Mouse (Mus musculus): ENCODE measurements around the gene Zscan26. TPM values are rescaled to one million over a fixed set of nuclear protein-coding genes. Genes with fewer than 3 reads are reported as not detected.

Gene Zscan26
- 38.9 and 40.7 TPM in 2 replicates for polyA plus RNA-seq (2012; rRNA removed)

GRCm38 (mm10) chr13:21453449-21453848 lies at the start of gene Zscan26:
Gene Zscan26 (minus strand): TSS chr13:21453730.

GRCm38 (mm10) chr13:21501182-21501581 lies 47.7 kb upstream of the Zscan26 start, which contains the start of gene Gm11273:
Gene Gm11273 (minus strand): TSS chr13:21501418.

GRCm38 (mm10) chr13:21495080-21495479 lies 41.5 kb upstream of the Zscan26 start, which contains the start of gene AK157302:
Gene AK157302 (plus strand): TSS chr13:21495223.

GRCm38 (mm10) chr13:21478759-21479670 lies 25.5 kb upstream of the Zscan26 start, which contains the start of the genes Zkscan4 and Gm10065:
Gene Zkscan4 (plus strand): TSS chr13:21478907.
Gene Gm10065 (minus strand): TSS chr13:21479441.

GRCm38 (mm10) chr13:21468061-21469019 lies 14.8 kb upstream of the Zscan26 start, which contains the start of gene Nkapl:
Gene Nkapl (minus strand): TSS chr13:21468509.

GRCm38 (mm10) chr13:21440503-21441206 lies 12.9 kb downstream of the Zscan26 start, which contains the start of gene Pgbd1:
Gene Pgbd1 (minus strand): TSS chr13:21441058.

GRCm38 (mm10) chr13:21402287-21402846 lies 51.2 kb downstream of the Zscan26 start, which contains the start of gene Zkscan3:
Gene Zkscan3 (minus strand): TSS chr13:21402755.

Other genes with a start within 250 kb of the Zscan26 start
- 0.02 TPM in 1 of 2 replicates, not detected in the other for gene Gpx5, start 161.0 kb downstream of the Zscan26 start, polyA plus RNA-seq (2012; rRNA removed)
- gene Gpx6, start 141.6 kb downstream of the Zscan26 start, polyA plus RNA-seq (2012; rRNA removed), result not detected in 2 replicates
- not detected in 2 replicates for gene Olfr1367, start 106.8 kb downstream of the Zscan26 start, polyA plus RNA-seq (2012; rRNA removed)
- gene Zscan12, start 90.9 kb downstream of the Zscan26 start, polyA plus RNA-seq (2012; rRNA removed), result 10.3 and 11.3 TPM in 2 replicates
- 74.8 and 89.9 TPM in 2 replicates for gene Zkscan3, start 51.0 kb downstream of the Zscan26 start, polyA plus RNA-seq (2012; rRNA removed)
- 4.3 and 4.4 TPM in 2 replicates for gene Pgbd1, start 12.7 kb downstream of the Zscan26 start, polyA plus RNA-seq (2012; rRNA removed)
- 0.96 and 0.98 TPM in 2 replicates for gene Nkapl, start 14.8 kb upstream of the Zscan26 start, polyA plus RNA-seq (2012; rRNA removed)
- gene Zkscan4, start 25.2 kb upstream of the Zscan26 start, polyA plus RNA-seq (2012; rRNA removed), result 5.1 and 5.3 TPM in 2 replicates
- not detected in 2 replicates for gene Gm10065, start 25.7 kb upstream of the Zscan26 start, polyA plus RNA-seq (2012; rRNA removed)
- gene AK157302, start 41.5 kb upstream of the Zscan26 start, polyA plus RNA-seq (2012; rRNA removed), result 0.29 and 0.33 TPM in 2 replicates
- 4.1 and 4.4 TPM in 2 replicates for gene Gm11273, start 47.7 kb upstream of the Zscan26 start, polyA plus RNA-seq (2012; rRNA removed)
- 10.2 and 11.0 TPM in 2 replicates for gene Zkscan8, start 77.4 kb upstream of the Zscan26 start, polyA plus RNA-seq (2012; rRNA removed)
- gene Olfr1366, start 89.1 kb upstream of the Zscan26 start, polyA plus RNA-seq (2012; rRNA removed), result not detected in 2 replicates
- not detected in 2 replicates for gene Olfr1535, start 106.2 kb upstream of the Zscan26 start, polyA plus RNA-seq (2012; rRNA removed)
- gene Olfr1364, start 128.0 kb upstream of the Zscan26 start, polyA plus RNA-seq (2012; rRNA removed), result not detected in 2 replicates
- gene Olfr1362, start 160.3 kb upstream of the Zscan26 start, polyA plus RNA-seq (2012; rRNA removed), result not detected in 2 replicates
- gene Olfr11, start 188.8 kb upstream of the Zscan26 start, polyA plus RNA-seq (2012; rRNA removed), result not detected in 2 replicates
- gene Olfr1361, start 209.7 kb upstream of the Zscan26 start, polyA plus RNA-seq (2012; rRNA removed), result not detected in 2 replicates
- gene Olfr1360, start 223.7 kb upstream of the Zscan26 start, polyA plus RNA-seq (2012; rRNA removed), result not detected in 2 replicates
- not detected in 2 replicates for gene Olfr1359, start 244.4 kb upstream of the Zscan26 start, polyA plus RNA-seq (2012; rRNA removed)

Measured in central nervous system, embryonic 14 days (tissue).